Mouse (Mus musculus) telencephalon, adult 2 months (tissue): ENCODE results near the gene Slc39a11.
A peak's percentile ranks its signal among the peaks of the same experiment; 100 is the strongest.

Source experiments
- DNase-seq: peaks from one replicate; pipeline ENCODE4 v3.0.0-alpha.2; 2011; ENCODE audit warnings: low read depth, low spot score

Slc39a11 gene

DNA sequence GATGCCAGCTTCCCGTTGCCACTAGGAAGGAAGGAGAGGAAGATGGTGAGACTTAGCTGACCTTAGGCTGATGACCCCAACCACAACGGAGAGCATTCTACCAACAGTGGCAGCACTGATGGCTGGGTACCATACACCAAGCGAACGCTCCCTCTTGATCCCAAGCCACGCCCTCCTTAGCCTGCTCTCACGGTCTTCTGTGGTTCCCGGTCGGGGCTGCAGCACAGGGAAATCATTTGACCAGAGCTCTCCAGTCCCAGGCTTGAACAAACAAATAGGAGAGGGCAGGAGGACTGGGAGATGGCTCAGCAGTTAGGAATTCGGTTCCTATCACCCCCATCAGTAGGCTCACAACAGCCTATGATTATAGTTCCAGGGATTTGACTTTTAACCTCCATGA, 403.4 kb downstream of the Slc39a11 start:
- DNase-seq, result no peak

DNA sequence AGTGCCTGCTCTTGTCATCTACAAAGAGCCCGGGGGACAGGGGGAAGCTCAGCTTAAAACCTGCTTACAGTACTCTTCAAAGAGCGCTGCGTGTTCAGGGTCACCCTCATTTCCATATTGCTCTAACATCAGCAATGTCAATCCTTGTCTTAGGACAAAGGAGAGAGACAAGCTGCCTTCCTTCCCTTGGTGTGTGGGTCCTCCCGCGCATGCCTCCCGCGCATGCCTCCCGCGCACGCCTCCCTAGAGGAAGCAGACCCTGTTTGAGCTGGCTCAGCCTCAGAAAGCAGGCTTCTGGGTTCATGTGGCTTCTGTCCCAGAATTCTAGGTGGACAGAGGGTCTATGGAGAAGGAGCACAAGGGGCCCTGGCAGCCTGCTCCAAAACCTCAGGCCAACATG, 404.2 kb downstream of the Slc39a11 start:
- no peak for DNase-seq

DNA sequence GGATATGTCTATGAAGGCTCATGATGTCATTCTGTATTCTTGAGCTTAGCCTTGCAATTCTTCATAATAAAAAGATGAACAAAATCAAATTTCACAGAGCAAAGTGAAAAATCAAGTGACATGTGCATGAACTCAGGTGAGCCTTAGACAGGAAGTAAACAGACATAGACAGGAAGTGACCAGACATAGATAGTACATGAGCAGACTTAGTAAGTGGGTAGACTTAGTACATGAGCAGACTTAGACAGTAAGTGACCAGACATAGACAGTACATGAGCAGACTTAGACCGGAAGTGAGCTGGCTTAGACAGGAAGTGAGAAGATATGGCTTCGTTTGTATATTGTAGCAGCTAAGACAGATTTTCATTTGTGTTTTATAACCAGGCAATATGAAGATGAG, 415.4 kb downstream of the Slc39a11 start:
- DNase-seq, result no peak

DNA sequence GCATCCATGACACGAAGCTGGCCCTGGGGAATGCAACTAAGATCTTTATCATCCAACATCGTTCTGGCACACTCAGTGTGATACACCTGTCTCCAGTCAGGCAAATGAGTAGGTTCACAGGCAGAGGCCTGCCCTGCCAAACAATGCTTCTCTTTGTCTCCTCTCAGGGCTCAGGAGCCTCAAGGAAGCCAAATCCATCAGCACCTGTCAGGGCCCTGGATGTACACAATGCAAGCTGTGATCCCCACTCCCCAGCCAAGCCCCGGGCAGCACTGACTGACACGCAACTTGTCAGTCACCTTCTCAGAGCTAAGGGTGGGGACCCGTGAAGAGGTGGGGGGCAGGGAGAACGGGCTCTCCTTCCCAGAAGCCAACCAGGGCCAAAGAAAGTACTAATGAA, 417.8 kb downstream of the Slc39a11 start:
- no peak for DNase-seq

DNA sequence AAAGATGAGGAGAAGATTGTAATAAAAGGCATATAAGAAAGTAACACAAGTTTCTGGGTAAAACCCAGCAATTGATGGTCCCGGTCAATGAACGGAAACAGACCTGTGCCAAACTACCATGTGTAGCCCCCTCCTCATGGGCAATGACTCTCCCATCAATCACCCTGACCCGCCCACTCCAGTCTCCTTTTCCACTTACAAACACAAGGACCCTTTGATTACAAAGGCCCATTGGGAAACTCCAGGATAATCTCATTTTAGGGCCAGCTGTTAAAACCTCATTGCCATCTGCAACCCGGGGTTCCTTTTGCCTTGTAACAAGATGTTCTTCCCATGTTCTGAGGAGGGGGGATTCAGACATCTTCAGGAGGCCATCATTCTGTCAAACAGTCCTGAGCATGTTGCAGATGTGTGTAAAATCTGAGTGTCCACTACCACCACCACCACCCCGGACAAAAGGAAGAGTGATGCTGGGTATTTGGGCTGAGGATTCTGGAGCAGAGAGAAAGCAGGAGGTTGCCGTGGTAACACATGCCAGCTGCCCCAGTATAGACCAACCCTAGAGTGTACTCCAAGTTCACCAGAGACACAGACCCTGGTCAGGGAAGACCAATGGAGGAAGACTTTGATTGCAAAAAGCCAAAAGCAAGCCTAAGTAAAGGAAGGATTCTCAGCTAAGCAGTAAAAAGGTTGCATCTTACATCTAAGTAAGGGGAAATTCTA, 419.3 kb downstream of the Slc39a11 start:
- DNase-seq, result no peak

DNA sequence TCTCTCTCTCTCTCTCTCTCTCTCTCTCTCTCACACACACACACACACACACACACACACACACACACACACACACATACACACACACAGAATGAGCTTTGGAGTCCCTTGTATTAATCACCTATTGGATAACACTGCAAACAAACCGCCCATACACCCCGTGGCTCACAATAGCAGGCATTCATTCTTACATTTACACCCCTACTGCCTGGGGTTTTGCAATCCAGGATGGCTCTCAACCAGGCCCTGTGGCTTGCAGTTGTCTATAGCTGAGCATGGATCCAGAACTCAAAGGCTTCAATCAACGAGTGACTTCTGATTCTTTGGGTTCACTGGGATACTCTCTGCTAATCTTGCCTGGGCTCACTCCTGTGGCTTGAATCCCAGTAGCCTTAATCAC, 424.1 kb downstream of the Slc39a11 start:
- DNase-seq, result no peak

DNA sequence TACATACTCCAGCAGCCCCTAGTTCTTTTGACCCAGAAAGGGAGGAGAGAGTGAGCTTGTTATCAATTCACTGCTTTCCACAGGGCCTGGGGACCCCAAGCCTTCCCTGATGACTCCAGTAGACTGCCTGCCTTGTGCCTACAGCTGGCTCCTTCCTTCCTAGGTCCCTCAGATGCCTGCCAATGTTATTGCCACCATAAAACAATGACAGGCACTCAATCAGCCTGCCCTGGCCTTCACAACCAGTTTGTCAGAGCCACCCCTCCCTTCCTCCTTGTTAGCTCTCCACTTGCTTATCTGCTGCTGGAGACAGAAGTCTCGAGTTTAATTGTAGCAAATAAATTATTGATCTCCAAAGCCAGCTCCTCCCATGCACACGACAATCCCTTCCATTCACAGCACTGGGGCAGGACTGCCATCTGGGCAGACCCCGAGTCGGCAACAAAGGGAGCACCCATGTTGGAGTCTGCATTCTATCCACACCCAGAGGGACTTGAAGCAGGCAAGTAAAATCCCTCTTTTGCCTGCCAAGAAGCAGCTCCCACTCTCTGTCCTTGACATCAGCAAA, 426.0 kb downstream of the Slc39a11 start:
- DNase-seq, result no peak

DNA sequence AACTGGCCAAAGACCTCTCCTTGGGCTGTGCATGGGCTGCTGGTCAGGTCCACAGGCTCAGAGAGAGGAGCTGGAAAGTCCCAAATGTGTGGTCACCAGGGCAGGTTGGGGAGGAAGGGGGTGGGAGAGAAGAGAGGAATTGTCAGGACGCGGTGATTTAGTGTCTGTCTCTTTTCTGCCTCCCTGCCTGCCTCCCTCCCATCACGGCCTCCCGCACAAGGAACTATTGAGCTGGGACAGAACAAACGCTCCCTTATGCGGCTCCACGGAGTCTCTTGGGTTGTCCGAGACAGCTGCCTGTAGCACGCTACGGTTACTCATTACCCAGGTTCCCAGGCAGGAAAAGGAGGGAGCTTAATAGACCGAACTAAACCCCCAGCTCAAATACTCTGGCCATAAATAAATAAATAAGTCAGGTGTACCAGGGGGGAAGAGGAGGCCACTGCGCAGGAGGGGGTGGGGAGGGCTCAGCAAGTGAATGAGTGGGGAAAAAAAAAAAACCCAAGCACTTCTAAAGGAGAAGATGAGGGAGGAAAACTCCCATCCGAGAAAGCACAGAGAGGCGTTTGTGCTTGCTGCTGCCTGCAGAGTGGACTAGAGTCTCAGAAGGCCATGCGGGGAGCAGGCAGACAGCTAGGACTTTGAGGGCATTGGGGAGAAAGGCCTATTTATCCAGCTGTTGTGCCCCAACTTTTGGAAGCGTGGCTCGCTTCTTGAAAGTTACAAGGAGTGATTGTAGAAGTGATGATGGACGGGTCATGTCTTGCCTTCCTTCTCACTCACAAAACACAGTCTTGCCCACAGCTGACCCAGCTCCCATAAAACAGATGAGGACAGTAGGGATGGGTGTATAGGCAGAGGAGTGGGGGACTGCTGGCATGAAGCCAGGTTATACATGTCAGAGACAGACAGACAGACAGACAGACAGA, 428.3 kb downstream of the Slc39a11 start:
- DNase-seq, result peak; percentile 58

DNA sequence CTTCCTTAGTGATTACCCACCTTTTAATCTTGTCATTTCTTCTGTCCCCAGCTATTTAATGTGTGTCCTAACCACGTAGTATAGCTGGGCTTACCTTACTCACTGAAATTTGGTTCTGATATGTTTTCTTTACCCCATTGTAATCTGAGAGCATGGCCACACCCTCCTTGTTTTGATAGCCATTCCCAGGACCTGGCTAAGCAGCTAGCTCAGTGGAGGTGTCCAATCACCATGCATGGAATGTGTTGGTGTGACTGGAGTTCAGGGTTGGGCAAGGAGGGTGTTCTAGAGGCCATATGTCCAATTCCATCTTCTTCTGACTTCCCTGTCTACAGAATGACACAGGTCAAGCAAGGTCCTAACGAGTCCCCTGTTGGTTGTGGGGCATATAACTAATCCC, 429.2 kb downstream of the Slc39a11 start:
- DNase-seq, result no peak

DNA sequence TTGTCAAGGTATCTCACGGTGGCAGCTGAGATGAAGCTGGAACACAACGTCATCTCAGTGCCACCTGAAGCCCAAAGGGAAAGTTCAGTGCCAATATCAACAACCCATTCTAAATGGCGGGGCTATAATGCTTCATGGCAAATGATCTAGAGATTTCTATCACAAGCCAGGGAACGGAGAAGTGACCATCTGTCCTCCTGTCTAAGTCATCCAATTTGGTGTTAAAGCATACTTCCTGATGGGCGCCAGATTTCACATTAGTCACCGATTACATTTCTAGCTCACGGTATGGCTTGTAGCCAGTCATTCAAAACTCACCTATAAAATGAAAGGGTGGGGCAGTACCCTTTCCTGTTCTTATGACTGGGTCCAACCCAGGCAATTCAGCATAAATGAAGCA, 435.1 kb downstream of the Slc39a11 start:
- no peak for DNase-seq

DNA sequence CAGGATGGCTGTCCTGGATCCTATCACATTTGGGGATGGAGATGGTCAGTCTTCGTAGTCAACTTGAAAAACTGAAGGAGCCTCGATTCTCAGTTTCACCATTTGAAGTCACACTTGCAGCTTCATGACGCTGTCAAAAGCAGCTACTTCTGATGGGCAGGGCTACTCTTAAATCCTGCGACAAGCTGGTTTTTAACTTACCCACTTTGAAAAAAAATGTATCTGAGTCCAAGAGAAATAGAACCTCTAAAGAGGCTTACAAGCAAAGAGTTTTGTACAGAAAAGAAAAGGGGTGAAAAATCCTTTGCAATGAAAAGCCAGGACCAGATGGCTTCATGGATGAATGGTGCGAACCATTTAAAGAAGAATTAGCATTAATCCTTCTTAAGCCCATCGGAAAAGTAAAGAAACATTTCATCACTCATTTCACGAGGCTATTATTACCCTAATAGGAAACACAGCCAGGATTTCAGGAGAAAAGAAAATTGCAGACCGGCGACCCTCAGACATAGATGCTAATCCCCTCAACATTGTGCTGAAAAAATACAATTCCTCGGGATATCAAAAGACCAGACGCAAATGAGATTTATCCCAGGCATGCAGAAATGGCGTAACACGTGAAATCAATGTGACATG, 437.4 kb downstream of the Slc39a11 start:
- no peak for DNase-seq

DNA sequence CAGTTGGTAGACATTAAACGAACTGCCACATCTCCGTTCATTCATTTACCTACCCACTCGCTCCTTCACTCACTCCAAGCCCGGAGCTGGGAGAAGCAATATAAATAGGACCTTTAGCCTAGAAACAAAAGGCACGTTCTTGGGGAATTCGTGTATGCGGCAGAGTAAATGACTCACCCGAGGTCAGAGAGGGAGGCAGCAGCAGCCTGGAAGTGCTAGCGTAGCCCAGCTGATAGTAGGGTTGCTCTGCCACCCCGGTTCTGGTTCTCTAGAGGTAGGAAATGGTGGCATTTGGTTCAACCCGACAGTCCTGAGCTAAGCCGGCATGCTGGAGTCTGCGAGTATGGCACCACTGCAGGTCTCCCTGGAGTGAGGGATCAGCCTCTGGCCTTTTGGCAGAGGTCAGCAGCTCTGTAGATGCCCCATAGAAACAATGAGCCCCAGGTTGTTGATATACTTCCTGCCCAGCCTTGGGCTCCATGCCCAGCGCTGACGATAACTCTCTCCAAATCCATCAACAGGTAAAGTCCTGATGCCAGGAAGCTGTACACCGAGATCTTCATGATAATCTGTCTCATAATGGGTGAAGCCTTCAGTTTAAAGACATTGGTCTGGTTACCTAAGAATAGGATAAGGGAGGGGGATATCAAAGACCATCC, 440.5 kb downstream of the Slc39a11 start:
- no peak for DNase-seq

DNA sequence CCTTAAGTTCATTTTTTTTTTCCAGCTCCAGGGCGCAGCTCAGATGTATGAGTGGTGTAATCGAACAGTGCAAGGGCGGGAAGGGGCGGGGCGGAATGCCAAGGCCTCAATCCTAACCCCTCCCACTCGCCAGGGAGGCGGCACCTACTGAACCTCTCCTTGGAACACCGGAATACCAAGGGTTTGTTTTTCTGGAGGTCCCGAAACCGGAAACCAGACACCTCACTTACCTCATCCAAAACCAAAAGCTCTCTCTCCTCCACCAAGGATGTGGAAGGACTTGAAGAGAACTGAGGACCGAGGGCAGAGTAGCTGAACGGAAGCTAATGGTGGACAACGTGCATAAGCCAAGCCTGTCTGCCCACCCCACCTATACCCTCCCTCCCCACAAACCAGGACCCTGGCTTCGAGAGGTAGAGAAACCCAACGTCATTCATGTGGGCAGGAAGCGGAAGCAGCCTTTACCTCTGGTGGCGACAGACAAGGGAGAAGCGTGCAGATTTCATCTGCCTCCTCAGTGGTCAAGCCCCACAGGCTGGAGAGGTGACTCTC, 441.3 kb downstream of the Slc39a11 start:
- DNase-seq, result no peak

DNA sequence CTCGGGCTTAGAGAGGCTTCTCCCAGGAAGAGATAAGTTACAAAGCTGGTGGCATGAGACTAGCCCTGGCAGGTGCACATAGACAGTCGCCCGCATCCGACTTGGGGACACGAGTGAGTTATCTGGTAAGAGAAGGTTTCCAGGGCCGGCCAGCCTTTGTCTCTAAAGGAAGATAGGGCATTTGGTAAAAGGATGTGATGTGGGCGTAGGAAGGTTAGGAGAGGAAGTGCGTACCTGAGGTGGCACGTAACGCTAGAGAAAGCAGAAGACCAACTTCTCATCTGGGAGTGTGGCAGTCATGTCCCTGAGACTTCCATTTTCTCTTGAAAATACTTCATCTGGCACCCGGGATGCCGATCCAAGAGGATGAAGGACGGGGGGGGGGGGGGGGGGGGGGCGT, 441.9 kb downstream of the Slc39a11 start:
- no peak for DNase-seq

DNA sequence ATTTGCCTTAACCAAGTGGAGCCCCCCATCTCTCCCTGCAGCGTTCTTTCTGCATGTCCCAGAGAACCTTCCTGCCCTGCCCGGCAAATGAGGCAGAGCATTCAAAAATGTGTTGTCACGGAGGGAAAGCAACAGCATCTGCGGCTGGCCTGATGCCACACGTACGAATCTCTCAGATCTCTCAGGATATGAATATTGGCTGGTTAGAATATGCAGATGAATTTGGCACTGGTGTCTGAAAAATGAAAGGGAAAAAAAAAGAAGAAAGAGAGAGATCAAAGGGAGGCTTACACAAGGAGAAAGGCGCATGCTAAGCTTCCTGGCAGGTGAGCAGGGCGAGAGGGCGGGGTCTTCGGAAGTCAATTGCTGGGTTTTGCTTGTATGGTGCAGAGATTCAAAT, 443.8 kb downstream of the Slc39a11 start:
- no peak for DNase-seq

DNA sequence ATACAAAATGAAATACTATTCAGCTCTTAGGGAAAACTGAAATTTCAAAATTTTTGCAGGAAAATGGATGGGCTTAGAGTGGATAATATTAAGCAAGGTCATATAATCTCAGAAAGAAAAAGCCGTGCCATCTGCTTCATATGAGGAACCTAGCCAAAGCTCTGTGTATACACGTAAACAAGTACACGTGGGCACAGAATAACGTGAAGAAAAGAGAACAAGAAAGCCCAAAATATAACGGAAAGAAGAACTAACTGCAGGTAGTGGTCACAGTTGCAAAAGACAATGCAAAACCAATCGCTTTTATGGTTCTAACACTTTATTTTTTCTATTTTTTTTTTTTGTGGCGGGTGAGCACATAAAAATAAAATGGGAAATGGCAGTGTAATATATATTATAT, 446.9 kb downstream of the Slc39a11 start:
- no peak for DNase-seq

DNA sequence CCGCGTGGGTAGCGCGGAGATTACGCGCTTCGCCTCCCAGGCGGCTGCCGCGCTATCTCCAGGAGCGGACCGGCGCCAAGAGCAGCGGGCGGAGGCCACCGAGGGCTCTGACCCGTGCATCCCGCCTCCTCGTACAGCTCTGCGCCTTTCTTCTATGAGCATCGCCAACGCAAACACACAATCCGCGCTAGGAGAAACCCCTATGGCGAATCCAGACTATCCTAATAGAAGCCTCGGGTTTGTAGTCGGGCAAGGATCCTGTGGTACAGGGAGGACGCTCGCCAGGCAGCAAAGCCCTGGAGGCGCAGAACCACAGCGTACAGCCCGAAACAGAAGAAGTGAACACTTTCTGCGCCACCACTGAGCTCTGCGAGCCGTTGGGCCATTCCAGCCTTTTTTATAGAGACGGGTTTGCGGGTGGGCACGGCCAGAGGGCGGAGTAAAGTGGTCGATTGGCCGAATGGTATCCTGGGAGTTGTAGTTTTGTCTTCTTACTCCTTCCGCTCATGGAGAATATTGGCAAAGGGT, 448.3 kb downstream of the Slc39a11 start:
- peak; percentile 89 for DNase-seq

DNA sequence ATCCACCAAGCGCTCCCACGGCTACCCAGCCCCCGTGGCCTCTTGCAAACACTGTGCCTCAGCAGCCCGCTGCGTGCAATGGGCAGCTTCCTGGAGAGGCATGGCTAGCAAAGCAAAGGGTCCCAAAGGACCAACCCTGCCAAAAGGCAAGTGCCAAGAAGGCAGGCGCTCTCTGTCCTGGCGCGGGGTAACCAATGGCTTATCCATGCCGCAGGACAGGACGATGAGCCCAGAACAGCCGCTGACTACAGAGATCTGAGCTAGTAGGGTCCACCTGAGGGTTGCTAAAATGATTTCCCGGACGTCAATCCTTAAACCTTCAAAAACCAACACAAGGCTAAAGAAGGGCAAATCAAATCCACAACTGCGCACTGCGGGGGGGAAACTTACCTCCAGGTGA, 449.0 kb downstream of the Slc39a11 start:
- no peak for DNase-seq

DNA sequence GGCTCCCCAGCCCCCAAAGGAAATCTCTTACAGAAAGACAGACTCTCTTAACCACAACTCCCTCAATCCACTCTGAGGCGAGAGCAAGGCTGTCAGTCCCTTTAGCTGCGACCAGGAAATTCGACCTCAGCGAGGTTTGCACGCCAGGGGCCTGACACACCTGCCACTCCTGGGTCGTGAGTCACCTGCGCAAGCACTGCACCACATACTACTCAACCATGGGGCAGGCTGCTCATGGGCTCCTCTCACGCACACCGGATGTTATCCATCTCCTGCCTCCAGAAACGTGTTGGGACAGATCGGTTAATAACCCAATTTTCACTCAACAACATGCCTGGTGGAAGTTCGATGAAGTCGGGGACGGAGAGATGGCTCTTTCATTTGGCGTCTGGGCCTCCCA, 451.3 kb downstream of the Slc39a11 start:
- no peak for DNase-seq

DNA sequence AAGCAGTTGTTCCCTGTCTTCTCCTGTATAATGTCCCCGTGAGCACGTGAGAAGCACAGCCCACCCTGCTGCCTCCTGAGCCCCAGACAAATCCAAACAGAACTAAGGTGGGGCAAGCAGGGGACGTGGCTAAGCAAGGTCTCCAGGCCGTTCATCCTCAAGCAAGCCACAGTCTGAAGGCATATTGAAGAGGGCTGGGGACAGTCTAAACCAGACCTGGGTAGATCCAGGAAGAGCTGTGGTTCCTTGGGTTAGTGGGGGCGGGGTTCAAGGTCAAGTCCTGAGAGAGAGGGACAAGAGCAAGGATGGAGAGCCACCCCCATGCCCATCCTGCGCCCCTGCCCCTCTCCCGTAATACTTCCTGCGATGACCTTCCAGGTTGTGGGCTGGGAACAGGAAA, 452.3 kb downstream of the Slc39a11 start:
- no peak for DNase-seq
